Mouse (Mus musculus) olfactory bulb, adult 2 months (tissue): Measurements from ENCODE around the gene Olfr1008. TPM values are rescaled to one million over a fixed set of nuclear protein-coding genes. Genes with fewer than 3 reads are reported as not detected.
"Not testable (repeated sequence)": the region's sequence is repeated elsewhere in the genome, so short reads cannot be mapped to it uniquely, and the experiment has no call there.

Experiments used
- H3K27ac ChIP-seq: fragments of 200-500 bp; 2 replicates; pipeline ENCODE4 v1.5.1; 2012; ENCODE audit warnings: low read depth, low read length; ENCODE audit not compliant: insufficient read depth
- H3K4me1 ChIP-seq: fragments of 200-500 bp; 2 replicates; pipeline ENCODE4 v1.6.1; 2012; ENCODE audit warnings: low read length; ENCODE audit not compliant: control insufficient read depth, insufficient read depth
- H3K4me3 ChIP-seq: fragments of 200-500 bp; 2 replicates; pipeline ENCODE4 v1.5.1; 2012; ENCODE audit warnings: mild to moderate bottlenecking, low read depth, low read length, moderate library complexity; ENCODE audit not compliant: insufficient read depth
- CTCF ChIP-seq: fragments of 200-500 bp; IDR thresholded peaks from 2 replicates; pipeline ENCODE4 v1.5.1; 2012; ENCODE audit warnings: low read depth, mild to moderate bottlenecking, low read length, moderate library complexity; ENCODE audit not compliant: insufficient read depth
- POLR2A ChIP-seq: fragments of 200-500 bp; IDR thresholded peaks from 2 replicates; pipeline ENCODE4 v1.6.1; 2012; ENCODE audit warnings: mild to moderate bottlenecking, low read depth, low read length, moderate library complexity; ENCODE audit not compliant: insufficient read depth
- WGBS: fragments of 180-500 bp; shearing (Covaris S2); methylation state at CpG from one replicate; pipeline ENCODE4 v1.1.7; 2018; 5-methylcytosine and 5-hydroxymethylcytosine counted together
- polyA plus RNA-seq: library from polyadenylated mRNA; stranded (reverse); fragments of >200 nt; gene quantifications from 2 replicates; pipeline ENCODE4 v1.2.4, GENCODE M21; 2012; ENCODE audit warnings: low replicate concordance; ENCODE audit not compliant: missing spikeins, insufficient read depth, insufficient read length

Olfr1008 gene
- not detected in 2 replicates for polyA plus RNA-seq

DNA sequence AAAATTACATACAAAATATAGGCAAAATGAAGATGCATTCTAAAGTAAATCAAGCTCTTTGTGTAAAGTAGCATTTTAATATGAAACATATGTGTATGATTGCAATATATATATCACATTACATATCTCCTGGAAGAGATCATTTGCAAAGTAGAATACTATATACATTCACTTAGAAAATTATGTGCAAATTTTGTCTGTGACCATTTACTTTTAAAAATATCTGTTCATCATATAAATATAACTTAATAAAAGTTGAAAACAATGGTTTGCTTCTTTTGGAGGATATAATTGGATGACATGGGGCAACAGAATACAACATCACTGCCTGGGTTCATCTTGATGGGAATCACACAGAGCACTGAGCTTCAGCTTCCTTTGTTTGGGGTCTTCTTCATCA lies at the start of gene Olfr1008:
Gene Olfr1008 (plus strand): TSS at position 301 of the 400 bp plus-strand sequence.
- TF ChIP-seq CTCF (no peak), POLR2A (no peak)
- no peak within 1 kb of the TSS for H3K27ac ChIP-seq
- H3K4me3 ChIP-seq = no peak within 1 kb of the TSS
- no peaks in the 10 kb centered on the region for H3K4me1 ChIP-seq

DNA sequence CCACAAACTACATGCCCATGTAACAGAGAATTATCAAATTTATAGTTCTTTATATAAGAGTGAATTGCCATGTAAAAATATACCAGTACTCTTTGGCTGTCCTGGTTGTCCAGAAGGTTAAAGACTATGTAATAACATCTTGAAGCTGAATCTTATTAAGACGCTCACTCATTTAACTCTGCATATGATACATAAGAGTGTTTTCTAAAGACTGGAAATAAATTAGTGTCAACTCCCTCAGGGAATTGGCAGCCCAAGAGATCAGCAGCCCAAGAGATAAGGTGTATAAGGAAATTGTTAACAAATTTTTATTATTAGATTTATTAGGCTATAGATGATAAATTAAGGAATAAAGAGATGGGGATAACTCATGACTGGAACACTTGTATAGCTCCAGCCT lies 38.6 kb upstream of the Olfr1008 start, which contains the start of gene Olfr1002:
Gene Olfr1002 (minus strand): TSS at position 101 of the 400 bp plus-strand sequence.
- no peaks in the 10 kb centered on the region for H3K4me1 ChIP-seq
- no peak for TF ChIP-seq POLR2A
- TF ChIP-seq CTCF = no peak
- H3K4me3 ChIP-seq = no peak within 1 kb of the TSS
- WGBS = 94% methylated on average over 1 of the region's 1 CpGs
- H3K27ac ChIP-seq = no peak within 1 kb of the TSS

DNA sequence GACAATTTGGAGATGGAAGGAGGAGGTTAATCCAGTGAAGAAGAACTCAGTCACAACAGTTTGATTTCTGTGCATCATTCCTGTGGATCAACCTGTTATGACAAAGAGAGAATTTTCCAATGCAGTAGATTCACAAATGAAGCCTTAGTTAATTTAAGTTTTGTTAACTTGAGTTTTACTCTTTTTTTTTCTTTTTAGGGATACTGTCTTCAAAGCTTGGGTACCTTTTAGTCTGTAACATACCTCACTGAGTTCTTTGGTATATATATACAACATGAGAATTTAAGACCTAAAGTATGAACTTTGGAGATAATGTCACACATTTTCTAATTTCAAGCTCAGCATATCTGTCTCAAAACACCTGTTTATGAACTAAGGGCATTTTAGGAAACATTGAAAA lies 24.9 kb upstream of the Olfr1008 start, which contains the start of gene Olfr154:
Gene Olfr154 (minus strand): TSS at position 101 of the 400 bp plus-strand sequence.
- not testable (repeated sequence) for H3K4me1 ChIP-seq, H3K4me3 ChIP-seq

DNA sequence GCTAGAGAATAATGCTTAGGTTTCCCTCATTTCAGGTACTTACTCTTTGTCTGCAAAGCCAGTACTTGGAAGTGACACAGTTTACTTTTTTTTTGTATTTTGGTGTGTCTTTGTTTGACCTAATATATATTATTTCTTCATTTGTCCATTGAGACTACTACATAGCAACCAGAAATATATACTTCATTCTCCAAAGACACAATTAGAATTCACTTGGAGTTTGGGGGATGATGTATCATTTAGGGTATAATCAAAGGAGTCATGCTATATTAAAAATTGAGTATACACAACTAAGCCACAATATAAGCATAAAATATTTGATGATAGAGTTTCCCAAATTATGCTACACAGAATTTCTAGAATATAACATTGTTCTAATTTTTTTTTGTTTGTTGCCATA lies 10.6 kb upstream of the Olfr1008 start, which contains the start of gene Olfr1006:
Gene Olfr1006 (minus strand): TSS at position 101 of the 400 bp plus-strand sequence.
- Histone ChIP-seq H3K4me1 (no peaks in the 10 kb centered on the region), H3K4me3 (no peak within 1 kb of the TSS)
- TF ChIP-seq POLR2A (no peak), CTCF (no peak)

More for the DNA sequence above, 24.9 kb upstream of the Olfr1008 start, which contains the start of gene Olfr154:
- not testable (repeated sequence) for H3K27ac ChIP-seq

DNA sequence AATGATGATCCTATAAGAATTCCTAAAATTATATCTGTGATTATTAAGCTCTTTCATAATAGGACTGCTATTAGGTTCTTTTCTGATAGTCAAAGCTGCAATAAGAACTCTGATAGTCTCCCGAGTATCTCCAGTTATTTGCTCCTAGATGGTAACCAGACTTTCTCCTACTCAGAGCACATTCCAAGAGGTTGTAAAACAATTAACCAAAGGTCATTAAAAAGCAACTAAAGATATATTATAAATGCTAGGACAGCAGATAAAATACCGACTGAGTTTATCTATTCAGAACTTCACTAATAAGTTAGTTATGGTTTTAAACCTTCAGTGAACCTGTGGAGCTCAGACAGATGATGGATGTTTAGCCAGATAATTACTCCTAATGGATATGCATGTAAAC lies 21.4 kb downstream of the Olfr1008 start:
- H3K4me3 ChIP-seq, H3K27ac ChIP-seq, H3K4me1 ChIP-seq: not testable (repeated sequence)
- WGBS = 75% methylated on average over 2 of the region's 2 CpGs

More for the DNA sequence above, 10.6 kb upstream of the Olfr1008 start, which contains the start of gene Olfr1006:
- no peak within 1 kb of the TSS for H3K27ac ChIP-seq

DNA sequence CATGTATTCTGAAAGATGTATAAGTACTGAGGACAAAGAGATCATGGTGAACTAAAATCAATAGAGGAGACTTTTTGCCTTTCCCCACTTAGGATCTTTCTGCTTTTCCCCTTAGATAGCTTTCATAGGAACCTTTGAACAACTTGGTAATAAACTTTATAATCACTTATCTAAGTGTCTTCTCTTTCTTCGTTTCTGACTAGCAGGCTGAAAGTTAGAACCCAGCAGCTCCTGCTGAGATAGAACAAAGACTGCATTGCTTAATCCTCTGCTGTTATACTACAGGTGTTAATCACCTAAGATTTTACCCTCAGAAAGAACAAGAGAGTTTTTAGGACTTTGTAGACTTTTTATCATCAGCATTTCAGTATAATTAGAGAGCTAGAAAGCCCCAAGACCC lies 21.9 kb downstream of the Olfr1008 start:
- no peak overlapping the region for H3K4me3 ChIP-seq
- H3K4me1 ChIP-seq = no peaks in the 10 kb centered on the region
- H3K27ac ChIP-seq = no peak overlapping the region
- WGBS = 15% methylated on average over 1 of the region's 1 CpGs
- TF ChIP-seq CTCF (no peak), POLR2A (no peak)

DNA sequence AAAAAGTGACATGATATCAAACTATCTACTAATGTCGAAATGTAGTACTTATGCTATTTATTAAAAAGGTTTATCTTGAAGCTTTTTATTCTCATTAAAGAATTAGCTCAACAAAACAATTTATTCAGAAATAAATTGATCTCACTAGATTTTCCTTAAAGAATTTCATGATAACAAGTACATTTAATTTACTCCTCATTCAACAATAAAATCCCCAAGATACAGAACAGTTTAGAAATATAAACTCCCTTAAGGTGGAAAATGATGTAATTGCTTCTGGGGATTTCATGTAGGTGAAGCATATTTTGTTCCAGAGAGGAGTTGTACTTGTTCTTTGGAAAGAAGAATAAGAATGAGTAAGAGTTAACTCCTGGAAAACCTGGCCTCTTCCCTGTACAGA lies 25.9 kb downstream of the Olfr1008 start, which contains the start of gene Olfr1009:
Gene Olfr1009 (plus strand): TSS at position 301 of the 400 bp plus-strand sequence.
- Histone ChIP-seq H3K27ac (no peak within 1 kb of the TSS), H3K4me1 (no peaks in the 10 kb centered on the region), H3K4me3 (no peak within 1 kb of the TSS)
- 95% methylated on average over 1 of the region's 1 CpGs for WGBS
- no peak for TF ChIP-seq CTCF
- no peak for TF ChIP-seq POLR2A

DNA sequence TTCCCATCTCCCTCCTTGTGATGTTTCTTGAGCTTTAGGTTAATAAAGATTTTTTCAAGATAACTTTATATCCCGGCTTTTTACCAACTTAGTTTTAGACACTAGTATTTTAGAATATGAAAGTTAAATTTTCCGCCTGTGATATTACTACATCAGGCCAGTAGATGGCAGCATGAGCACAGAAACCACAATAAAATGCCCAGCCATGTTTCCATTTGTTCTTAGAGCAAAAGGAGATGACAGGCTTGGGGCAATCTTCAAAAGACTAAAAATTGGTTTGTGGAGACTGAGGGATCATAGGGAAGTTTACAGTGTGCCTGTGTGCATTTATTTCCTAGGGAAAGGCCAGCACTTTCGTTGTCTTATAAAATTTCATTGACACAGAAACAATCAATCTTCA lies 36.6 kb downstream of the Olfr1008 start:
- H3K4me1 ChIP-seq = no peaks in the 10 kb centered on the region
- H3K4me3 ChIP-seq = no peak overlapping the region
- 11% methylated on average over 3 of the region's 3 CpGs for WGBS
- H3K27ac ChIP-seq = no peak overlapping the region
- TF ChIP-seq POLR2A (no peak), CTCF (no peak)

Other genes with a start within 250 kb of the Olfr1008 start
- not detected in 2 replicates for gene Olfr995, start 245.8 kb upstream of the Olfr1008 start, polyA plus RNA-seq
- not detected in 2 replicates for gene 4833423E24Rik, start 170.4 kb upstream of the Olfr1008 start, polyA plus RNA-seq
- gene Olfr996, start 110.2 kb upstream of the Olfr1008 start, polyA plus RNA-seq = not detected in 2 replicates
- not detected in 2 replicates for gene Olfr998, start 100.5 kb upstream of the Olfr1008 start, polyA plus RNA-seq
- gene Olfr1000, start 77.5 kb upstream of the Olfr1008 start, polyA plus RNA-seq = not detected in 2 replicates
- not detected in 2 replicates for gene Olfr1002, start 38.7 kb upstream of the Olfr1008 start, polyA plus RNA-seq
- not detected in 2 replicates for gene Olfr154, start 25.0 kb upstream of the Olfr1008 start, polyA plus RNA-seq
- gene Olfr1006, start 10.7 kb upstream of the Olfr1008 start, polyA plus RNA-seq = not detected in 2 replicates
- gene Olfr1009, start 26.0 kb downstream of the Olfr1008 start, polyA plus RNA-seq = not detected in 2 replicates
- not detected in 2 replicates for gene Olfr1012, start 73.3 kb downstream of the Olfr1008 start, polyA plus RNA-seq
- gene Olfr1013, start 77.7 kb downstream of the Olfr1008 start, polyA plus RNA-seq = not detected in 2 replicates
- gene Olfr1014, start 83.3 kb downstream of the Olfr1008 start, polyA plus RNA-seq = not detected in 2 replicates
- gene Olfr1015, start 92.6 kb downstream of the Olfr1008 start, polyA plus RNA-seq = not detected in 2 replicates
- not detected in 2 replicates for gene Olfr1016, start 113.1 kb downstream of the Olfr1008 start, polyA plus RNA-seq
- gene Olfr1018, start 129.0 kb downstream of the Olfr1008 start, polyA plus RNA-seq = not detected in 2 replicates
- gene Olfr1019, start 156.1 kb downstream of the Olfr1008 start, polyA plus RNA-seq = not detected in 2 replicates
- not detected in 2 replicates for gene Olfr1020, start 157.6 kb downstream of the Olfr1008 start, polyA plus RNA-seq
- not detected in 2 replicates for gene Olfr1022, start 179.2 kb downstream of the Olfr1008 start, polyA plus RNA-seq
- gene Olfr1023, start 196.2 kb downstream of the Olfr1008 start, polyA plus RNA-seq = not detected in 2 replicates
- gene Olfr1024, start 215.6 kb downstream of the Olfr1008 start, polyA plus RNA-seq = not detected in 2 replicates
- gene Olfr1025-ps1, start 225.8 kb downstream of the Olfr1008 start, polyA plus RNA-seq = not detected in 2 replicates
- gene Olfr1026, start 232.1 kb downstream of the Olfr1008 start, polyA plus RNA-seq = not detected in 2 replicates